In the genomic region with DNA sequence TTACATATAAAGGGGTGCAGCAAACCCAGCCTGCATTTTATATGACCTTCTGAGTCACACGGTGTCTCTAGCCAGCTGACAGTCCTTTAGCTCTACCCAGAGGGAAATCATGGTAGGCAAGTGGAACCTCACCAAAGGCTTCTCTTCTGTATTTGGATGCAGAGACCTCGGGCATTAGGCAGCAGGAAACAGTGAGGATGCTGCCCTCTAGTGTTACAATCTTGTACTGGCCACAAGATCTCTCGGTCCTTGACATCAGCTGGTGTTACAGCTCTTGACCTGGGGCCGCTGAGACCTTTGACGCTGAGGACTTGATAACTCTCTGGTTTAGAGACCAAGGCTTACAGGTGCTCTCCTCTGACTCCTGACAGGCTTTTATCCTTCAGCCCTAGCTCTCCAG, we compare ENCODE assay signal across 10 mouse cellular contexts. TPM values are rescaled to one million over a fixed set of nuclear protein-coding genes. Genes with fewer than 3 reads are reported as not detected.
DNase-seq lines count a peak whose midpoint lies in the region; ATAC-seq and TF ChIP-seq lines count a peak whose summit lies in the region.
"Had no signal": no experiment of that assay in that cellular context is flagged by ENCODE, and none has a peak within 500 bp of the region (broad histone marks: within the 10 kb centered on the region; RNA-seq: fewer than 3 reads in every experiment).

No protein-coding gene starts in this region.

- H3K9me3 ChIP-seq in E14TG2a.4 (ENCODE audit: low read length): peaks cover 7% of the 10 kb centered on the region; the same call in 1 of the 2 replicates
- H3K9me3 ChIP-seq in kidney, embryonic 14.5 days (ENCODE audit: control insufficient read depth, low read length): no peaks in the 10 kb centered on the region
- no peaks in the 10 kb centered on the region for H3K9me3 ChIP-seq in lung, embryonic 16.5 days (ENCODE audit: control insufficient read depth, low read length)

- H3K27me3 ChIP-seq in E14TG2a.4 (ENCODE audit: insufficient read depth, low read length): peaks cover 44% of the 10 kb centered on the region
- H3K27me3 ChIP-seq in kidney, embryonic 14.5 days (ENCODE audit: control insufficient read depth, insufficient read depth, low read length): no peaks in the 10 kb centered on the region
- H3K27me3 ChIP-seq in lung, embryonic 16.5 days (ENCODE audit: control insufficient read depth, insufficient read depth, low read depth, low read length): peaks cover 7% of the 10 kb centered on the region

- no peak overlapping the region for H3K4me3 ChIP-seq in E14TG2a.4 (replicated peaks; ENCODE audit: low read length)
- H3K4me3 ChIP-seq in kidney, embryonic 14.5 days (ENCODE audit: low read length): no peak overlapping the region
- no peak overlapping the region for H3K4me3 ChIP-seq in lung, embryonic 16.5 days (ENCODE audit: low read length)

- no peaks in the 10 kb centered on the region; the same call in 1 of the 2 replicates for H3K4me1 ChIP-seq in E14TG2a.4 (replicated peaks; ENCODE audit: low read depth, low read length)
- H3K4me1 ChIP-seq in kidney, embryonic 14.5 days (ENCODE audit: control insufficient read depth, insufficient read depth, low read length): no peaks in the 10 kb centered on the region
- 0 out of 2 replicates have a peak, but pooled peaks cover 2% of the 10 kb centered on the region for H3K4me1 ChIP-seq in lung, embryonic 16.5 days (replicated peaks; ENCODE audit: control insufficient read depth, insufficient read depth, low read length)

- peak; percentile 44; the same call in 1 of the 2 replicates for ATAC-seq in kidney, embryonic 14.5 days (ENCODE audit: low FRiP score, low TSS enrichment)
- ATAC-seq in lung, embryonic 16.5 days (ENCODE audit: low read depth): peak; percentile 47; the same call in 1 of the 2 replicates

- WGBS in kidney, embryonic 14.5 days: 15% methylated on average over 5 of the region's 5 CpGs
- WGBS in lung, embryonic 16.5 days: 8% methylated on average over 5 of the region's 5 CpGs

- H3K4me2 ChIP-seq in kidney, embryonic 14.5 days (replicated peaks; ENCODE audit: low read depth, low read length): no peak overlapping the region
- no peak overlapping the region for H3K4me2 ChIP-seq in lung, embryonic 16.5 days (ENCODE audit: low read depth, low read length)

- no peak overlapping the region for H3K9ac ChIP-seq in kidney, embryonic 14.5 days (ENCODE audit: low read depth, low read length)
- H3K9ac ChIP-seq in lung, embryonic 16.5 days (ENCODE audit: low read length): no peak overlapping the region

- TF ChIP-seq CTCF in E14TG2a.4 (conservative IDR thresholded peaks at IDR 0.05; ENCODE audit: low read length): peak; percentile 77

- no peak overlapping the region for H3K27ac ChIP-seq in kidney, embryonic 14.5 days (ENCODE audit: low read depth, low read length)
- no peak overlapping the region for H3K27ac ChIP-seq in lung, embryonic 16.5 days (ENCODE audit: low read length)

- H3K36me3 ChIP-seq in E14TG2a.4 (ENCODE audit: insufficient read depth, low read length): no peaks in the 10 kb centered on the region
- H3K36me3 ChIP-seq in kidney, embryonic 14.5 days (ENCODE audit: control insufficient read depth, insufficient read depth, low read length): no peaks in the 10 kb centered on the region
- no peaks in the 10 kb centered on the region for H3K36me3 ChIP-seq in lung, embryonic 16.5 days (ENCODE audit: control insufficient read depth, insufficient read depth, low read length)

- peak; percentile 35 to 80 for DNase-seq in adrenal gland, adult (ENCODE audit: inconsistent age in 2 of 2, low spot score in 1 of 2)
- no peak for DNase-seq in adrenal gland, adult 8-10 months
- DNase-seq in cerebellum, adult 9-11 months: peak; percentile 8
- peak; percentile 23 to 74 for DNase-seq in frontal cortex, postnatal 36 days (ENCODE audit: low spot score in 2 of 2)
- DNase-seq in retina, postnatal 1 day: peak; percentile 82

RNA-seq across cellular contexts. Expression of a gene that starts 10.0 kb away (rescaled TPM):
- total RNA-seq in adrenal gland, adult 8-10 months (2022): 100 to 1,000 TPM in 3 of 4 experiments, 10 to 100 TPM in 1; 86.8 to 175 (median 156) TPM
- 307 and 366 TPM in 2 replicates for polyA plus RNA-seq in kidney, embryonic 14.5 days (2014; fragmentation: Nextera tagmentation; extraction: Ambion mirVana)
- polyA plus RNA-seq in lung, embryonic 16.5 days (2015; fragmentation: Nextera tagmentation; extraction: Ambion mirVana): 175 and 190 TPM in 2 replicates

RNA-seq across cellular contexts. Expression of a gene that starts 15.5 kb away (rescaled TPM):
- not detected for total RNA-seq in adrenal gland, adult 8-10 months (2022)
- polyA plus RNA-seq in kidney, embryonic 14.5 days (2014; fragmentation: Nextera tagmentation; extraction: Ambion mirVana): not detected in 2 replicates
- polyA plus RNA-seq in lung, embryonic 16.5 days (2015; fragmentation: Nextera tagmentation; extraction: Ambion mirVana): not detected in 2 replicates
- total RNA-seq: layer of hippocampus, adult 8-10 months had no signal
- polyA plus RNA-seq: stomach, embryonic 14.5 days had no signal

RNA-seq across cellular contexts. Expression of a gene that starts 23.8 kb away (rescaled TPM):
- 100 to 1,000 TPM in 2 of 4 experiments, 10 to 100 TPM in 2; 62.4 to 132 (median 86.3) TPM for total RNA-seq in adrenal gland, adult 8-10 months (2022)
- polyA plus RNA-seq in kidney, embryonic 14.5 days (2014; fragmentation: Nextera tagmentation; extraction: Ambion mirVana): 1.8 and 2.4 TPM in 2 replicates
- polyA plus RNA-seq in lung, embryonic 16.5 days (2015; fragmentation: Nextera tagmentation; extraction: Ambion mirVana): 2.5 and 2.9 TPM in 2 replicates
